Mouse (Mus musculus) kidney, embryonic 14.5 days (tissue): ENCODE measurements around the gene Hectd4. TPM values are rescaled to one million over a fixed set of nuclear protein-coding genes. Genes with fewer than 3 reads are reported as not detected.

Source experiments
- ATAC-seq: fragments of 200-750 bp; cut with Nextera tagmentation; 2 replicates; pipeline ENCODE4 v1.8.0; 2017; ENCODE audit warnings: moderate number of reproducible peaks, mild to moderate bottlenecking, moderate TSS enrichment, moderate library complexity; ENCODE audit not compliant: low FRiP score, low TSS enrichment
- H3K27ac ChIP-seq: fragments of 300-500 bp; sonication (generic); 2 replicates; pipeline ENCODE4 v1.5.1; 2014; ENCODE audit warnings: low read depth, mild to moderate bottlenecking, low read length, moderate library complexity, mixed read lengths
- H3K27me3 ChIP-seq: fragments of 300-500 bp; sonication (generic); 2 replicates; pipeline ENCODE4 v1.6.1; 2014; ENCODE audit warnings: mild to moderate bottlenecking, low read length; ENCODE audit not compliant: control insufficient read depth, insufficient read depth
- H3K36me3 ChIP-seq: fragments of 300-500 bp; sonication (generic); 2 replicates; pipeline ENCODE4 v1.6.1; 2014; ENCODE audit warnings: low read length, mixed read lengths; ENCODE audit not compliant: control insufficient read depth, insufficient read depth
- H3K4me1 ChIP-seq: fragments of 300-500 bp; sonication (generic); 2 replicates; pipeline ENCODE4 v1.6.1; 2014; ENCODE audit warnings: low read length, mixed read lengths; ENCODE audit not compliant: control insufficient read depth, insufficient read depth
- H3K4me2 ChIP-seq: fragments of 300-500 bp; sonication (generic); replicated peaks from 2 replicates; pipeline ENCODE4 v1.6.1; 2014; ENCODE audit warnings: low read depth, mild to moderate bottlenecking, low read length
- H3K4me3 ChIP-seq: fragments of 300-500 bp; sonication (generic); 2 replicates; pipeline ENCODE4 v1.5.1; 2014; ENCODE audit warnings: mild to moderate bottlenecking, low read length
- H3K9ac ChIP-seq: fragments of 300-500 bp; sonication (generic); 2 replicates; pipeline ENCODE4 v1.6.1; 2014; ENCODE audit warnings: low read depth, mild to moderate bottlenecking, low read length, moderate library complexity
- H3K9me3 ChIP-seq: fragments of 300-500 bp; sonication (generic); 2 replicates; pipeline ENCODE4 v1.6.1; 2016; ENCODE audit warnings: low read length; ENCODE audit not compliant: control insufficient read depth
- WGBS: fragments of 180-500 bp; shearing (Covaris S2); extraction: QIAGEN DNeasy Blood & Tissue Kit; methylation state at CpG from one replicate; pipeline ENCODE4 v1.1.7; 2014; 5-methylcytosine and 5-hydroxymethylcytosine counted together
- polyA plus RNA-seq: library from polyadenylated mRNA; unstranded; fragments of >200 nt; fragmentation: Nextera tagmentation; extraction: Ambion mirVana; gene quantifications from 2 replicates; pipeline ENCODE4 v1.2.1, GENCODE M21; 2014

The Hectd4 gene
- polyA plus RNA-seq, 1 experiment from 2014 or later = 8.0 TPM

DNA sequence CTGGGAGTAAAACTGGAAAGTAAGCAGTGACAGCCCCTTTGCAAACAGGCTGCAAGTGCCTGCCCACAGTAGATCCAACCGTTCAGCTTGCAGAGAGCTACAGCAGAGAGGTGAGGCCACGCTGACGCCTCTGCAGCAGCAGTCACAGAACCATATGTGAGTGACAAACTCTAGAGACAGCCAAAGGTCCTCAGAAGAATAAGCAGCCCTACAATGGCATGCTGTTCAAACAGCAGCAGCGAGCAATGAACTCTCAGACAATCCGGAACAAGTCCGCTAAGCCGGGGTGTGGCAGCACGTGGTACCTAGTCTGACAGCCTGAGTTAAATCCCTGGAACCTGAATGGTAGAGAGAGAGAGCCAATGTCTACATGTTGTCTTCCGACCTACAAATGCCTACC, 30.8 kb upstream of the Hectd4 start:
- Histone ChIP-seq H3K4me1 (peaks cover 25% of the 10 kb centered on the region), H3K27me3 (no peaks in the 10 kb centered on the region), H3K36me3 (no peaks in the 10 kb centered on the region), H3K9me3 (no peaks in the 10 kb centered on the region), H3K9ac (no peak overlapping the region), H3K27ac (no peak overlapping the region), H3K4me2 (no peak overlapping the region), H3K4me3 (no peak overlapping the region)
- no peak for ATAC-seq
- WGBS = 90% methylated on average over 9 of the region's 9 CpGs

DNA sequence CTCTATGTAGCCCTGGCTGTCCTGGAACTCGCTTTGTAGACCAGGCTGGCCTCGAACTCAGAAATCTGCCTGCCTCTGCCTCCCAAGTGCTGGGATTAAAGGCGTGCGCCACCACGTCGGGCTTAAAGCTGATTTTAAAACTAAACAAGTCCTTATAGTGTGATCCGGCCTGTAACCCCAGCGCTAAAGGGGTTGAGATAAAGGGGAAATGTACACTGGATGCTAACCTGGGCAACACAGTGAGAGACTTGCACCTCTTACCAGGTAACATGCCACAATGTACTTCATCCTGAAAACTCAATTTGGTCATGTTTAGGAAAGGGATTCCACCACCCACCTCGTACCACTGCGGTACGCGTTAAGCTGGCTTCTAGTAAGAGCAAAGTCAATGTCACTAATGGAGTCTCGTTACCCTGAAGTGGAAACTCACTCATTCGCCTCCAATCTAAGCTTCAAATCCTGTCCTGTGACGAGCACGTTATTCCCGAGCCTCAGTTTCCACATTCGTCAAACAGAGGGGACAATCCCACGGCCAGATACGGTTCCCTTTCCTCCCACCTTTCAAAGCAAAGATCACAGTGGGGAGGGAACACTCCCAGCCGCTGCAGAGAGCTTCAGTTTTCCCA, 29.7 kb upstream of the Hectd4 start:
- ATAC-seq = no peak

DNA sequence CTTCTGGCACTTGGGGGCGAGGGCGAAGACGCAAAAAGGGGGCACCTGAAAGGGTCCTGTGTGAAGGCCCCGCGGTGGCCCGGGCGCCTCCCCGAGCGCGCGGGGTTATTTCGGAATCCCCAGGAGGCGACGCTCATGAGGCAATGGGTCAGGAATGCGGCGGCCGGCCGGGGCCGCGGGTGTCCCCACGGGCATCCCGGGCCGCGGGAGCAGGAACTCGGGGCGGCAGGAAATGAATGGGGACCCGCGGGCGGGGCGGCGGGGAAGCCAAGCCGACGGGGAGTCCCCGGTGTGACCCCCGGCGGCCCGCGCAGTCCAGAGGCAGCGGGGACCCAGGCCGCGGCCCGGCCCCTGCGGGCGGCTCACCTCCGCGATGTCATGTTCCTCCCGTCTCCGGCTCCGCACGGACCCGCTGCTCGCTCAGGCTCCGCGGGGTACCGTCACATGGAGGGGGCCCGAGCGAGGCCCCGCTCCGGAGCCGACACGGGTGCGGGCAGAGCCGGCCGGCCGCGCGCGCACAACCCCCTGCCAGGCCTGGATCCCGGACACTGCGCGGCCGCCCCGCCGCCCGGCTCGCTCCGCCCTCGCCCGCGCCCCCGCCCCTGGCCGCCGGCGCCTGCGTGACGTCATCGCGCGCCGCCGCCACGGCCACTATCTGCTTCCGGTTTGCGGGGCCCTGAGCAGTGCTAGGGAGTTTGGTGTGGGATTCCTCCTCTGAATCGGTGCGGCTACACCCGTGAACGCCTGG, 29.0 kb upstream of the Hectd4 start, which contains the start of gene Ptpn11:
Gene Ptpn11, minus strand, starts transcription at position 562 of the 748 bp plus-strand sequence.
- no peaks in the 10 kb centered on the region for H3K36me3 ChIP-seq
- H3K27ac ChIP-seq = peak within 1 kb of the TSS; percentile 79
- H3K4me1 ChIP-seq = peaks cover 7% of the 10 kb centered on the region; the same call in 1 of the 2 replicates
- H3K4me3 ChIP-seq = peak within 1 kb of the TSS; percentile 96
- ATAC-seq = peak; percentile 96
- no peaks in the 10 kb centered on the region for H3K27me3 ChIP-seq
- H3K4me2 ChIP-seq = peak within 1 kb of the TSS; percentile 80
- peak within 1 kb of the TSS; percentile 95 for H3K9ac ChIP-seq
- no peaks in the 10 kb centered on the region for H3K9me3 ChIP-seq
- under 1% methylated on average over 64 of the region's 98 CpGs for WGBS

More for the DNA sequence above, 29.7 kb upstream of the Hectd4 start:
- WGBS = 32% methylated on average over 21 of the region's 21 CpGs
- Histone ChIP-seq H3K9me3 (no peaks in the 10 kb centered on the region), H3K4me2 (peak overlapping the region; percentile 80), H3K27ac (peak overlapping the region; percentile 79), H3K4me1 (peaks cover 14% of the 10 kb centered on the region), H3K9ac (peak overlapping the region; percentile 95), H3K27me3 (no peaks in the 10 kb centered on the region), H3K4me3 (peak overlapping the region; percentile 96), H3K36me3 (no peaks in the 10 kb centered on the region)

DNA sequence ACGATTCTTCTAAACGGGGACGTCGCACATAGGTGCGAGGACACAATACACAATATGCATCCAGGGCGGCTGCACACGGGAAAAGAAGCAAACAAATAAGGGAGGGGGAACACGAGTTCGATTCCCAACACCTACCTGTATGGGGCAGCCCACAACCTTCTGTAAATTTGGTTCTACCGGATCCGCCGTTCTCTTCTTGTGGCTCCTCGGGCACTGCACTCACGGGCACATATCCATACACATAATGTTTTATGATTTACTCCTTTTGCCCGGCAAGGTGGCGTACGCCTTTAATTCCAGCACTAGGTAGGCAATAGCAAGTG, 28.5 kb upstream of the Hectd4 start:
- Histone ChIP-seq H3K27me3 (no peaks in the 10 kb centered on the region), H3K4me2 (peak overlapping the region; percentile 58), H3K36me3 (no peaks in the 10 kb centered on the region), H3K9ac (peak overlapping the region; percentile 95), H3K4me1 (peaks cover 3% of the 10 kb centered on the region; the same call in 1 of the 2 replicates), H3K4me3 (peak overlapping the region; percentile 96), H3K9me3 (no peaks in the 10 kb centered on the region), H3K27ac (peak overlapping the region; percentile 62; the same call in 1 of the 2 replicates)
- no peak for ATAC-seq
- WGBS = 9% methylated on average over 17 of the region's 17 CpGs

DNA sequence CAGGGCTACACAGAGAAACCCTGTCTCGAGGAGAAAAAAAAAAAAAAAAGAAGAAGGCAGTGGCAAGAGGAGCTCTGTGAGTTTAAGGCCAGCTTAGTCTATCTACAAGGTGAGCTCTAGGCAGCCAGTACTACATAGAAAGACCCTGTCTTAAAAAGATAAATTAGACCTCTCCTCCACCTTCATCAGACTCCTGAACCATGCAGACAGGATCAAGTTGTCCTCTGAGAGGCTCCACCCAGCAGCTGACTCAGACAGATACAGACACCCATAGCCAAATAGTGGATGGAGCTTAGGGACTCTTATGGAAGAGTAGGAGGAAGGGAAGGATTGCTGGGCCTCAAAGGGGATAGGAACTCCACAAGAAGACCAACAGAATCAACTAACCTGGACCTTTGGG, 25.8 kb upstream of the Hectd4 start:
- Histone ChIP-seq H3K27ac (no peak overlapping the region), H3K36me3 (no peaks in the 10 kb centered on the region), H3K27me3 (no peaks in the 10 kb centered on the region), H3K9me3 (no peaks in the 10 kb centered on the region), H3K4me3 (no peak overlapping the region), H3K4me1 (peaks cover 3% of the 10 kb centered on the region; the same call in 1 of the 2 replicates), H3K9ac (no peak overlapping the region), H3K4me2 (no peak overlapping the region)
- ATAC-seq = no peak
- WGBS = 42% methylated on average over 1 of the region's 1 CpGs

DNA sequence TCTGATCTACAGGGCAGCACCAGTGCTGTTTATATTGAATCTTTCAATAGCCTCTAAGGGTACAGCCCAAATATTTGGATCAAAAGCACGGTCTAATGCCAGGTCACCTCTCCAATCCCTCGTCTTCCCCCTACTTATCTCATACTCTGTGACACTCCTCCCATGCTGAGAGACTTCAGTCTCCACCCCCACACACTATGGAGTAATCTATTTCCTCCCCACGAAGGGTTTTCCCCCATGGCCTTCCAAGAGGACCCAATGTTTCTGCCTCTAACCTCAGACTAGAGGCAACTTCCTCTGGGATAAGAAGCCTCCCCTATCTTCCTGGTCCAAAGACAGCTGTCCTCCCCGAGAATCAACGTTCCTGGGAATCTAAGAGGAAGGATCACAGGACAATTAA, 23.3 kb upstream of the Hectd4 start:
- no peak overlapping the region for H3K4me3 ChIP-seq
- no peak overlapping the region for H3K27ac ChIP-seq
- H3K27me3 ChIP-seq = no peaks in the 10 kb centered on the region
- H3K36me3 ChIP-seq = no peaks in the 10 kb centered on the region
- no peaks in the 10 kb centered on the region for H3K4me1 ChIP-seq
- WGBS = 33% methylated on average over 5 of the region's 5 CpGs
- H3K4me2 ChIP-seq = no peak overlapping the region
- H3K9ac ChIP-seq = no peak overlapping the region
- ATAC-seq = no peak
- H3K9me3 ChIP-seq = no peaks in the 10 kb centered on the region

DNA sequence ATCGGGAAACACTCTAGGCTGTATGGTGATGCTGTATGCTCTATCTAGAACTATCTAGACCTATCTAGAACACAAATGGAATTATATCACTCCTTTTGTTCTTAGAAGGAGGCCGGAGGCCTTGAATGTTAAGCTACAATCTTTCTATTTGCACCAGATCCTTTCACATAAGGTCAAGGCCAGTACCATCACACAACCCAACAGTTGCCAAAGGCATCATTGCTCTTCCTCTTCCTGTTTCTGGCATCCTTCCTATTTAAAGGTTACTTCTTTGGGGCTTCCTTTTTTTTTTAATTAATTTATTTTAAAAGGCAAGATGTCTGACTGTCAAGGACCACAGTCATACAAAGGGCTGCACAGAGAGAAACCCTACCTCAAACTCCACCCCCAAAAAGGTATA, 22.7 kb upstream of the Hectd4 start:
- ATAC-seq = no peak
- Histone ChIP-seq H3K4me3 (no peak overlapping the region), H3K27ac (no peak overlapping the region), H3K27me3 (no peaks in the 10 kb centered on the region), H3K9me3 (no peaks in the 10 kb centered on the region), H3K4me2 (no peak overlapping the region), H3K9ac (no peak overlapping the region), H3K4me1 (no peaks in the 10 kb centered on the region), H3K36me3 (no peaks in the 10 kb centered on the region)
- WGBS = 92% methylated on average over 2 of the region's 2 CpGs

DNA sequence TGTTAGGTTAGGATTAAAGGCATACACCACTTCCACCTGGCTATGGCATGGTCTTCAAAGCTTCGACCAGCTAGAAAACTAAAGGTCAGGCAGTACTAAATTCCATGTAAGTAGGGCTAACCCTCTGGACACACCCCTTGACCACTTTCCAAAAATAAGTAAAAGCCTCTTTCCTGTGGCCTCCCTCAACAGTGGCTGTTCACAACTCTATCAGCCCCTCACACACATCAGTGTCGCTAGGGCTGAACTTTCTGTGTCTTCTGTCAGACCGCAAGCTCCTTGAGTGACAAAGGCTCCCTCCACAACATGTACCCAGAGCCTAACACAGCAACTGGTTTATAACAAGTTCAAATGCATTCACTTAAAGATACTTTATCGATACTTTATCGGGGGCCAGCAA, 21.6 kb upstream of the Hectd4 start:
- Histone ChIP-seq H3K9ac (no peak overlapping the region), H3K4me3 (no peak overlapping the region), H3K4me1 (no peaks in the 10 kb centered on the region), H3K36me3 (no peaks in the 10 kb centered on the region), H3K9me3 (no peaks in the 10 kb centered on the region), H3K27ac (no peak overlapping the region), H3K4me2 (no peak overlapping the region), H3K27me3 (no peaks in the 10 kb centered on the region)
- no peak for ATAC-seq
- WGBS = 84% methylated on average over 5 of the region's 5 CpGs

DNA sequence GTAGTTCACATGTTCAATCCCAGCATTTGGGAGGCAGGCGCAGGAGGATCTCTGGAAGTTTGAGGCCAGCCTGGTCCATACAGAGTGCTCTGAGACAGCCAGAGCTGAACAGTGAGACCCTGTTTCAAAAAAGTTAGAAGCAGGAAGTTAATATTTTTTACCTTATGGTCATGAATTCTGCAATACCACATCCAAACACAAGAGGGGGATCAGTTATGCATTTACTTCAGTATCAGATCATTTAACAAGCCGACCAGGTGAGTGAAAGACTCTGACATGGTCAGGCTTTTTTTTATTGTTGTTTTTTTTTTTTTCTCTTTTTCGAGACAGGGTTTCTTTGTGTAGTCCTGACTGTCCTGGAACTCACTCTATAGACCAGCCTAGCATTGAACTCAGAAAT, 18.3 kb upstream of the Hectd4 start:
- Histone ChIP-seq H3K27ac (no peak overlapping the region), H3K27me3 (no peaks in the 10 kb centered on the region), H3K36me3 (peaks cover 12% of the 10 kb centered on the region), H3K9ac (no peak overlapping the region), H3K4me1 (peaks cover 13% of the 10 kb centered on the region), H3K9me3 (no peaks in the 10 kb centered on the region), H3K4me2 (no peak overlapping the region), H3K4me3 (no peak overlapping the region)
- 43% methylated on average over 3 of the region's 3 CpGs for WGBS
- ATAC-seq = no peak
